Mouse (Mus musculus): Measurements from ENCODE around the gene Fam71e1. TPM values are rescaled to one million over a fixed set of nuclear protein-coding genes. Genes with fewer than 3 reads are reported as not detected.

Gene Fam71e1
- total and polyA plus RNA-seq, 3 experiments, result 1.2 to 2.0 TPM; not detected in 1

DNA sequence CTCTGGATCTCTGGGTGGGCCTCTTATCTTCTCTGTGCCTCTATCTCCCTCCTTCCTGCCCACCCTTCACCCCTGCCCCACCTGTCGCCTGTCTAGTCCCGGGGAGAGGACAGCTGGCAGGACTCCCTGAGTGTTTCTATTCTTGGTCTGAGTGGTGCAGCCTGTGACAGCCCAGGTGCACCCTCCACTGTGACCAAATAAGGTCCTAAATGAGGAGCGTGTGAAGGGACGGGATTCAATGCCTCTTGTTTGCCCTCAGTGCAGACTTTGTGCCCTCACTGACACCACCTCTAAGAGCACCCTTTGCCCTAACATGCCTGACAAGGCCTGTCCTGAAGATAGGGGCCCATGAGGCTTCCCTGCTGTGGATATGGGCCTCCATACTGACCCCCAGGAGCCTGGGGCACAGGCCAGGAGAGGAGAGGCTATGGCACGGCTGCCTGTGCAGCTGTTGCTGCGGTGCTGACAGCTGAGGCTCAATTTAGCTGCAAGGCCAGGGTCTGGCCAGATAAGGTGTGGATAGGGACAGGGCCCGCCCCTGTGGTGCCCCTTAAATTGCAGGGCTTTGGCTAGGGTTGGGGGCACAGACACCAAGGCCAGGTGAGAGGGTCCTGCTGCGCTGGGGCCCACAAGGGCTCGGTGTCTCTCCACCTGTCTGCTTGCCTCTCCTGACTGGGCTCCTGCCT is 23.3 kb upstream of the Fam71e1 start:
- TF ChIP-seq CHD1 (IDR thresholded peaks at IDR 0.05; ENCODE audit: low read depth, low read length), result no peak
- TF ChIP-seq ZMIZ1 (IDR thresholded peaks at IDR 0.05; ENCODE audit: low read depth, low read length), result no peak
- no peak for TF ChIP-seq TAL1 (IDR thresholded peaks at IDR 0.05; ENCODE audit: low read length)
- no peak for TF ChIP-seq E2F4 (IDR thresholded peaks at IDR 0.05; ENCODE audit: borderline replicate concordance, low read depth, low read length)
- no peak for TF ChIP-seq ELF1 (IDR thresholded peaks at IDR 0.05; ENCODE audit: low read depth, low read length)
- TF ChIP-seq JUND (IDR thresholded peaks at IDR 0.05; ENCODE audit: low read depth, low read length), result no peak
- no peak for TF ChIP-seq SMC3 (IDR thresholded peaks at IDR 0.05; ENCODE audit: low read depth, low read length)
- no peak for TF ChIP-seq MYC (IDR thresholded peaks at IDR 0.05; ENCODE audit: low read depth, low read length)
- TF ChIP-seq NRF1 (IDR thresholded peaks at IDR 0.05; ENCODE audit: insufficient read depth, low read depth, low read length, poor library complexity, severe bottlenecking), result no peak
- no peak for TF ChIP-seq HCFC1 (IDR thresholded peaks at IDR 0.05; ENCODE audit: low read depth, low read length)
- TF ChIP-seq ETS1 (IDR thresholded peaks at IDR 0.05; ENCODE audit: low read depth, low read length), result no peak
- no peak for TF ChIP-seq POLR2A (IDR thresholded peaks at IDR 0.05; ENCODE audit: control insufficient read depth in 1 of 2, insufficient read depth in 1 of 2, low read depth in 1 of 2, low read length in 2 of 2, poor library complexity in 1 of 2)
- TF ChIP-seq ZC3H11A (IDR thresholded peaks at IDR 0.05; ENCODE audit: low read depth, low read length), result no peak
- no peak for TF ChIP-seq SIN3A (IDR thresholded peaks at IDR 0.05; ENCODE audit: low read length)
- TF ChIP-seq TBP (IDR thresholded peaks at IDR 0.05; ENCODE audit: low read depth, low read length), result no peak
- TF ChIP-seq EP300 (IDR thresholded peaks at IDR 0.05; ENCODE audit: low read depth in 1 of 2, low read length in 2 of 2), result no peak
- no peak for TF ChIP-seq CHD2 (IDR thresholded peaks at IDR 0.05; ENCODE audit: low read length)
- TF ChIP-seq USF2 (IDR thresholded peaks at IDR 0.05; ENCODE audit: borderline replicate concordance in 1 of 2, insufficient read depth in 1 of 2, low read depth in 1 of 2, low read length in 2 of 2), result no peak
- TF ChIP-seq KAT2A (conservative IDR thresholded peaks at IDR 0.05; ENCODE audit: low read depth, low read length), result no peak
- TF ChIP-seq ZKSCAN1 (IDR thresholded peaks at IDR 0.05; ENCODE audit: low read depth, low read length), result no peak
- Histone ChIP-seq H3K9me3 (replicated peaks; ENCODE audit: insufficient read depth, low read length) (no peaks in the 10 kb centered on the region), H3K27me3 (ENCODE audit: control insufficient read depth in 1 of 2, insufficient read depth in 2 of 2, low read length in 2 of 2) (0 out of 4 replicates have a peak, but pooled peaks cover 0 to 2% of the 10 kb centered on the region in 2 experiments), H3K27ac (ENCODE audit: control insufficient read depth, low read depth, low read length) (no peak overlapping the region), H3K9ac (ENCODE audit: control insufficient read depth, low read depth, low read length, poor library complexity, severe bottlenecking) (no peak overlapping the region), H3K36me3 (ENCODE audit: control insufficient read depth in 1 of 2, insufficient read depth in 2 of 2, low read length in 2 of 2) (no peaks in the 10 kb centered on the region), H3K79me2 (ENCODE audit: control insufficient read depth, insufficient read depth, low read length, poor library complexity) (peaks cover 3% of the 10 kb centered on the region; the same call in 1 of the 2 replicates), H3K4me3 (ENCODE audit: control insufficient read depth in 1 of 2, insufficient read depth in 1 of 2, low read depth in 2 of 2, low read length in 2 of 2) (no peak overlapping the region), H3K4me1 (ENCODE audit: control insufficient read depth in 1 of 2, insufficient read depth in 2 of 2, low read length in 2 of 2) (peaks cover 0 to 10% of the 10 kb centered on the region in 2 experiments; a peak in 2 of 4 replicates)
- no peak for DNase-seq (ENCODE audit: low read depth, low spot score)

DNA sequence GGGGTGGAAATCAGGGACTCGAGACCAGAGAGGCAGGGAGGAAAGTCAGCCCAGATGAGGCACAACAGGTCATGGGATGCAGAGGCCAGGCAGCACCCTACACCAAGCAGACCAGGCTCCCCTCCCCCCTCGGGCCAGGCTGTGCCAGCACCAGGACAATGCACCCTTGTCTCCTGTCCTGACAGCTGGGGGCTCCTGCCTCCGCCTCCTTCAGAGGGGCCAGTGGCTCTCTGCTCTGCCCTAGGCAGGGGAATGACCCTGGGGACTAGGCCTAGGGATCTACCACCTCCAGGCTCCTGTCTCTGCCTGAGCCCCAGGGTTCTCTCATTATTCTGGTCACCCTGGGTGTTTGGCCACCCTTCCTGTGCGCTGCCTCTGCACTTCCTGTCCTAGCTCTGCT is 22.0 kb upstream of the Fam71e1 start:
- TF ChIP-seq MEF2A (IDR thresholded peaks at IDR 0.05; ENCODE audit: extremely low read depth, insufficient replicate concordance, low read depth, low read length, poor library complexity, severe bottlenecking) (no peak), TBP (IDR thresholded peaks at IDR 0.05; ENCODE audit: low read depth, low read length) (no peak), MYC (IDR thresholded peaks at IDR 0.05; ENCODE audit: low read depth, low read length) (no peak), ZC3H11A (IDR thresholded peaks at IDR 0.05; ENCODE audit: low read depth, low read length) (no peak), ZNF384 (IDR thresholded peaks at IDR 0.05; ENCODE audit: low read depth, low read length) (no peak), E2F4 (IDR thresholded peaks at IDR 0.05; ENCODE audit: borderline replicate concordance, low read depth, low read length) (no peak), GATA1 (IDR thresholded peaks at IDR 0.05; ENCODE audit: low read depth, low read length) (no peak), RCOR1 (IDR thresholded peaks at IDR 0.05; ENCODE audit: low read depth, low read length) (no peak), POLR2A (IDR thresholded peaks at IDR 0.05; ENCODE audit: control insufficient read depth in 1 of 2, insufficient read depth in 1 of 2, low read depth in 1 of 2, low read length in 2 of 2, poor library complexity in 1 of 2) (no peak), NELFE (IDR thresholded peaks at IDR 0.05; ENCODE audit: low read depth, low read length) (no peak), UBTF (IDR thresholded peaks at IDR 0.05; ENCODE audit: borderline replicate concordance, insufficient read depth, low read depth, low read length) (no peak), GABPA (IDR thresholded peaks at IDR 0.05; ENCODE audit: low read depth, low read length) (no peak)
- Histone ChIP-seq H3K9ac (ENCODE audit: control insufficient read depth, low read depth, low read length, poor library complexity, severe bottlenecking) (no peak overlapping the region), H3K79me2 (ENCODE audit: control insufficient read depth, insufficient read depth, low read length, poor library complexity) (no peaks in the 10 kb centered on the region), H3K27ac (ENCODE audit: control insufficient read depth, low read depth, low read length) (no peak overlapping the region), H3K9me3 (replicated peaks; ENCODE audit: insufficient read depth, low read length) (no peaks in the 10 kb centered on the region), H3K4me3 (ENCODE audit: control insufficient read depth in 1 of 2, insufficient read depth in 1 of 2, low read depth in 2 of 2, low read length in 2 of 2) (no peak overlapping the region), H3K4me1 (ENCODE audit: control insufficient read depth in 1 of 2, insufficient read depth in 2 of 2, low read length in 2 of 2) (peaks cover 0 to 3% of the 10 kb centered on the region in 2 experiments; a peak in 1 of 4 replicates), H3K36me3 (ENCODE audit: control insufficient read depth in 1 of 2, insufficient read depth in 2 of 2, low read length in 2 of 2) (no peaks in the 10 kb centered on the region), H3K27me3 (ENCODE audit: control insufficient read depth in 1 of 2, insufficient read depth in 2 of 2, low read length in 2 of 2) (0 out of 4 replicates have a peak, but pooled peaks cover 0 to 2% of the 10 kb centered on the region in 2 experiments)
- no peak for DNase-seq (ENCODE audit: low read depth, low spot score)
